23 mouse cellular contexts compared by ENCODE assay signal in genomic region chr4:114934188-114934587, GRCm38 (mm10). TPM values are rescaled to one million over a fixed set of nuclear protein-coding genes. Genes with fewer than 3 reads are reported as not detected.
DNase-seq lines count a peak whose midpoint lies in the region; ATAC-seq and TF ChIP-seq lines count a peak whose summit lies in the region.
"Had no signal": no experiment of that assay in that cellular context is flagged by ENCODE, and none has a peak within 500 bp of the region (broad histone marks: within the 10 kb centered on the region; RNA-seq: fewer than 3 reads in every experiment).

No protein-coding gene starts in this region.

- no peaks in the 10 kb centered on the region for H3K79me2 ChIP-seq in CH12.LX (replicated peaks; ENCODE audit: control insufficient read depth, extremely low read depth, insufficient read depth, poor library complexity, severe bottlenecking)

- peak; percentile 73 for TF ChIP-seq EP300 in CH12.LX (IDR thresholded peaks at IDR 0.05; ENCODE audit: low read length)

- H3K4me3 ChIP-seq in CH12.LX (replicated peaks in 1 of 3; ENCODE audit: low read depth in 2 of 3, low read length in 2 of 3, poor library complexity in 1 of 3) = no peak overlapping the region
- H3K4me3 ChIP-seq: erythroblast, embryonic 14.5 days; heart, embryonic 15.5 days; hindbrain, embryonic 10.5 days; lung, embryonic 15.5 days; midbrain, embryonic 10.5 days had no signal

- no peak overlapping the region for H3K9ac ChIP-seq in CH12.LX (ENCODE audit: insufficient read depth, low read depth)
- H3K9ac ChIP-seq: heart, embryonic 15.5 days; lung, embryonic 15.5 days had no signal

- H3K27ac ChIP-seq in CH12.LX (ENCODE audit: insufficient read depth, low read depth) = no peak overlapping the region
- H3K27ac ChIP-seq: heart, embryonic 15.5 days; hindbrain, embryonic 10.5 days; lung, embryonic 15.5 days; midbrain, embryonic 10.5 days had no signal

- dilution Hi-C loops in CH12.LX (cut with MboI; ENCODE audit: extremely low pct_ligation_motif_present, extremely low pct_unique_long_range_greater_than_20kb, low sequenced_read_pairs) = no loop called here

- in situ Hi-C loops in CH12.LX (cut with MboI; ENCODE audit: low pct_ligation_motif_present, low pct_unique_long_range_greater_than_20kb, low sequenced_read_pairs) = no loop called here

- DNase-seq in layer of hippocampus, adult 9-11 months = peak; percentile 40
- DNase-seq in layer of hippocampus, postnatal 36 days = no peak
- peak; percentile 50 for DNase-seq in CH12.LX (ENCODE audit: extremely low read depth)
- DNase-seq in brain, adult 2 months (ENCODE audit: low read depth, low spot score) = peak; percentile 14
- no peak for DNase-seq in yolk sac, embryonic 10.5 days (ENCODE audit: low spot score)
- no peak for DNase-seq in kidney, adult 18-20 months
- DNase-seq: cerebellum, postnatal 14 days; kidney, adult 8-10 months; kidney, postnatal 4 days; liver; thymus, postnatal 4 days had no signal

- peaks cover 9% of the 10 kb centered on the region for H3K27me3 ChIP-seq in CH12.LX (replicated peaks)

- H3K4me2 ChIP-seq in CH12.LX (ENCODE audit: insufficient read depth, low read depth, poor library complexity, severe bottlenecking) = no peak overlapping the region
- H3K4me2 ChIP-seq: heart, embryonic 15.5 days; lung, embryonic 15.5 days had no signal

- TF ChIP-seq POLR2A in CH12.LX (IDR thresholded peaks at IDR 0.05; ENCODE audit: low read depth, low read length) = no peak; the same call in 1 of the 2 replicates

- H3K9me3 ChIP-seq in CH12.LX (replicated peaks; ENCODE audit: low read length) = no peaks in the 10 kb centered on the region
- H3K9me3 ChIP-seq: G1E; heart, embryonic 15.5 days; hindbrain, embryonic 10.5 days; lung, embryonic 15.5 days; midbrain, embryonic 10.5 days had no signal

- no peaks in the 10 kb centered on the region for H3K36me3 ChIP-seq in CH12.LX (replicated peaks in 1 of 2; ENCODE audit: control insufficient read depth in 1 of 2, insufficient read depth in 1 of 2, low read length in 1 of 2)
- H3K36me3 ChIP-seq: G1E; heart, embryonic 15.5 days; hindbrain, embryonic 10.5 days; lung, embryonic 15.5 days; midbrain, embryonic 10.5 days had no signal

- peak; percentile 88 for ATAC-seq in monocyte, adult 5-6 weeks (replicated peaks; ENCODE audit: insufficient number of reproducible peaks, low FRiP score, low TSS enrichment, poor library complexity, severe bottlenecking)
- ATAC-seq: forebrain, embryonic 14.5 days had no signal

- peaks cover 8 to 13% of the 10 kb centered on the region in 2 experiments for H3K4me1 ChIP-seq in CH12.LX (ENCODE audit: control insufficient read depth in 1 of 2, insufficient read depth in 2 of 2)
- H3K4me1 ChIP-seq: heart, embryonic 15.5 days; lung, embryonic 15.5 days had no signal

- no peak for TF ChIP-seq RAD21 in CH12.LX (IDR thresholded peaks at IDR 0.05; ENCODE audit: low read depth, low read length)

- TF ChIP-seq CTCF in CH12.LX (conservative IDR thresholded peaks at IDR 0.05 in 1 of 2, IDR thresholded peaks at IDR 0.05 in 1 of 2; ENCODE audit: low read depth in 2 of 2, low read length in 2 of 2) = no peak

TF ChIP-seq in CH12.LX, 34 proteins besides CTCF, POLR2A, EP300 and RAD21:
- TF ChIP-seq TCF12 (IDR thresholded peaks at IDR 0.05; ENCODE audit: low read depth, low read length) (no peak), IRF4 (IDR thresholded peaks at IDR 0.05; ENCODE audit: low read depth, low read length) (peak; percentile 89), UBTF (IDR thresholded peaks at IDR 0.05; ENCODE audit: low read depth, low read length) (no peak), MXI1 (IDR thresholded peaks at IDR 0.05; ENCODE audit: low read depth, low read length) (no peak), NRF1 (IDR thresholded peaks at IDR 0.05; ENCODE audit: low read depth, low read length) (no peak), ZMIZ1 (IDR thresholded peaks at IDR 0.05; ENCODE audit: low read depth, low read length) (no peak), MAZ (IDR thresholded peaks at IDR 0.05; ENCODE audit: low read depth, low read length) (no peak), CHD1 (IDR thresholded peaks at IDR 0.05; ENCODE audit: low read depth, low read length) (no peak), ZNF384 (IDR thresholded peaks at IDR 0.05; ENCODE audit: low read depth, low read length) (no peak), ETS1 (conservative IDR thresholded peaks at IDR 0.05; ENCODE audit: low read depth, low read length) (no peak), PAX5 (IDR thresholded peaks at IDR 0.05; ENCODE audit: low read length) (no peak), NELFE (IDR thresholded peaks at IDR 0.05; ENCODE audit: low read depth, low read length) (no peak), MEF2A (IDR thresholded peaks at IDR 0.05; ENCODE audit: borderline replicate concordance, low read depth, low read length) (no peak), CHD2 (IDR thresholded peaks at IDR 0.05; ENCODE audit: low read length) (no peak), ZKSCAN1 (IDR thresholded peaks at IDR 0.05; ENCODE audit: borderline replicate concordance, low read depth, low read length) (no peak), SIN3A (IDR thresholded peaks at IDR 0.05; ENCODE audit: low read length) (no peak), SMC3 (IDR thresholded peaks at IDR 0.05; ENCODE audit: low read depth, low read length) (no peak), GABPA (IDR thresholded peaks at IDR 0.05; ENCODE audit: insufficient replicate concordance, low read depth, low read length) (no peak), MYC (IDR thresholded peaks at IDR 0.05; ENCODE audit: low read depth, low read length) (peak; percentile 61; the same call in 1 of the 2 replicates), MAFK (IDR thresholded peaks at IDR 0.05; ENCODE audit: insufficient replicate concordance, low read length) (no peak), HCFC1 (IDR thresholded peaks at IDR 0.05; ENCODE audit: low read depth, low read length) (no peak), USF1 (IDR thresholded peaks at IDR 0.05; ENCODE audit: low read depth, low read length) (no peak), BHLHE40 (IDR thresholded peaks at IDR 0.05; ENCODE audit: low read depth, low read length) (0 out of 2 replicates have a peak, but pooled peaks have one; percentile 23), RCOR1 (conservative IDR thresholded peaks at IDR 0.05; ENCODE audit: low read depth, low read length) (no peak), KAT2A (IDR thresholded peaks at IDR 0.05; ENCODE audit: insufficient replicate concordance, low read length) (no peak), JUND (conservative IDR thresholded peaks at IDR 0.05; ENCODE audit: low read depth, low read length) (no peak), ELF1 (IDR thresholded peaks at IDR 0.05; ENCODE audit: low read depth, low read length) (peak; percentile 52; the same call in 1 of the 2 replicates), POLR2AphosphoS2 (IDR thresholded peaks at IDR 0.05; ENCODE audit: low read depth, low read length) (no peak)
TF ChIP-seq in CH12.LX: peak in this region for 4.

RNA-seq across cellular contexts. Expression of gene Foxe3, which starts 8.4 kb away (rescaled TPM):
- total RNA-seq in layer of hippocampus, postnatal 36 days (2021) = not detected
- total RNA-seq in CH12.LX (2012; rRNA removed) (not detected in 2 replicates), CH12.LX (2014; rRNA removed) (not detected in 2 replicates)
- not detected in 2 replicates for polyA plus RNA-seq in CH12.LX (2012; ENCODE audit: insufficient read length, low read depth)
- total RNA-seq in monocyte, adult 5-6 weeks (2017) = not detected in 3 replicates
- total RNA-seq: G1E; layer of hippocampus, postnatal 14 days; left cerebral cortex, postnatal 36 days; neutrophil, adult 5-6 weeks had no signal
- polyA plus RNA-seq: erythroblast, embryonic 14.5 days; forebrain, embryonic 14.5 days; G1E; gonadal fat pad, adult 2 months; heart, embryonic 15.5 days; lung, embryonic 15.5 days had no signal

RNA-seq across cellular contexts. Expression of gene Foxd2, which starts 25.5 kb away (rescaled TPM):
- total RNA-seq in layer of hippocampus, postnatal 36 days (2021) = under 1 TPM; 0.15 to 0.25 TPM
- total RNA-seq in CH12.LX (2012; rRNA removed) = 0.17 TPM in 2 replicates
- not detected in 2 replicates for total RNA-seq in CH12.LX (2014; rRNA removed)
- 0.14 and 0.19 TPM in 2 replicates for polyA plus RNA-seq in CH12.LX (2012; ENCODE audit: insufficient read length, low read depth)
- total RNA-seq in monocyte, adult 5-6 weeks (2017) = 0.10 to 1.5 TPM (median 0.75 TPM) in 3 replicates
- polyA plus RNA-seq: heart, embryonic 15.5 days had no signal

RNA-seq across cellular contexts. Expression of gene Cmpk1, which starts 52.9 kb away (rescaled TPM):
- 10 to 100 TPM; 62.8 to 70.5 TPM for total RNA-seq in layer of hippocampus, postnatal 36 days (2021)
- total RNA-seq in CH12.LX (2012; rRNA removed) (27.2 and 35.9 TPM in 2 replicates), CH12.LX (2014; rRNA removed) (115 and 127 TPM in 2 replicates)
- 92.1 and 99.8 TPM in 2 replicates for polyA plus RNA-seq in CH12.LX (2012; ENCODE audit: insufficient read length, low read depth)
- 193 to 301 TPM (median 285 TPM) in 3 replicates for total RNA-seq in monocyte, adult 5-6 weeks (2017)

Comparison
In these comparisons a context has a peak if more than half of its experiments do, and no peak if none do; other contexts are left out.
1. DNase-seq: peak in layer of hippocampus, adult 9-11 months (single experiment), CH12.LX (single experiment) and brain, adult 2 months (single experiment); none in layer of hippocampus, postnatal 36 days (0 of 2), yolk sac, embryonic 10.5 days (single experiment) and kidney, adult 18-20 months (single experiment).